In genomic region chr9:87899800-87900199, GRCm38 (mm10) we compare ENCODE assay signal across 20 mouse cellular contexts.
A peak's percentile ranks its signal among the peaks of the same experiment; 100 is the strongest.
DNase-seq lines count a peak whose midpoint lies in the region; ATAC-seq and TF ChIP-seq lines count a peak whose summit lies in the region.
"Had no signal": no experiment of that assay in that cellular context is flagged by ENCODE, and none has a peak within 500 bp of the region (broad histone marks: within the 10 kb centered on the region; RNA-seq: fewer than 3 reads in every experiment).

No protein-coding gene starts in this region.

- peak; percentile 71; the same call in 1 of the 2 replicates for ATAC-seq in limb, embryonic 13.5 days (ENCODE audit: low FRiP score, low read depth)
- peak; percentile 56; the same call in 1 of the 2 replicates for ATAC-seq in limb, embryonic 14.5 days (ENCODE audit: low FRiP score, low read depth)
- ATAC-seq in midbrain, embryonic 11.5 days (ENCODE audit: low FRiP score): no peak
- ATAC-seq: activated CD4-positive, CD25-positive, alpha-beta regulatory T cell, adult 4 months; CD4-positive, CD25-positive, alpha-beta regulatory T cell, adult 4 months; Patski had no signal

- no peak overlapping the region for H3K27ac ChIP-seq in limb, embryonic 13.5 days
- no peak overlapping the region for H3K27ac ChIP-seq in limb, embryonic 10.5 days
- no peak overlapping the region for H3K27ac ChIP-seq in limb, embryonic 14.5 days (replicated peaks; ENCODE audit: low read depth, low read length)
- no peak overlapping the region for H3K27ac ChIP-seq in midbrain, embryonic 11.5 days (ENCODE audit: low read depth, low read length)

- H3K27me3 ChIP-seq in limb, embryonic 13.5 days: no peaks in the 10 kb centered on the region
- no peaks in the 10 kb centered on the region for H3K27me3 ChIP-seq in limb, embryonic 10.5 days (ENCODE audit: low read depth, poor library complexity, severe bottlenecking)
- H3K27me3 ChIP-seq in limb, embryonic 14.5 days (ENCODE audit: control insufficient read depth, insufficient read depth, low read length): no peaks in the 10 kb centered on the region
- no peaks in the 10 kb centered on the region for H3K27me3 ChIP-seq in midbrain, embryonic 11.5 days (ENCODE audit: control insufficient read depth, insufficient read depth, low read length)
- H3K27me3 ChIP-seq: CH12.LX, Patski had no signal

- intact Hi-C loops in heart, postnatal 25 days (cut with DNase I): no loop called here

- DNase-seq in heart, adult 11 months: peak; percentile 73
- DNase-seq in heart, postnatal 25 days (ENCODE audit: low spot score): no peak
- no peak for DNase-seq in limb, embryonic 10.5 days (ENCODE audit: low spot score)
- DNase-seq in limb, embryonic 14.5 days (ENCODE audit: low spot score): no peak
- no peak for DNase-seq in midbrain, embryonic 11.5 days (ENCODE audit: low spot score, missing footprints)
- DNase-seq: adrenal gland, adult 2 months; adrenal gland, adult 8-10 months; adrenal gland, postnatal 14 days; adrenal gland, postnatal 25 days; adrenal gland, postnatal 36 days; B cell, adult 2 months; cerebellum, adult 11 months; cerebellum, adult 11-12 months; cerebellum, adult 18-20 months had no signal

- WGBS in limb, embryonic 13.5 days: 49% methylated on average over 7 of the region's 7 CpGs
- 89% methylated on average over 7 of the region's 7 CpGs for WGBS in limb, embryonic 10.5 days
- 40% methylated on average over 7 of the region's 7 CpGs for WGBS in limb, embryonic 14.5 days
- 74% methylated on average over 7 of the region's 7 CpGs for WGBS in midbrain, embryonic 11.5 days

- no peak overlapping the region for H3K9ac ChIP-seq in limb, embryonic 13.5 days
- H3K9ac ChIP-seq in limb, embryonic 14.5 days (ENCODE audit: low read depth, low read length, severe bottlenecking): no peak overlapping the region
- H3K9ac ChIP-seq in midbrain, embryonic 11.5 days (ENCODE audit: low read length): no peak overlapping the region

- no peak overlapping the region for H3K4me3 ChIP-seq in limb, embryonic 13.5 days
- H3K4me3 ChIP-seq in limb, embryonic 10.5 days: no peak overlapping the region
- no peak overlapping the region for H3K4me3 ChIP-seq in limb, embryonic 14.5 days (replicated peaks; ENCODE audit: low read length)
- no peak overlapping the region for H3K4me3 ChIP-seq in midbrain, embryonic 11.5 days (ENCODE audit: low read depth, low read length)

- peaks cover 34% of the 10 kb centered on the region for H3K4me1 ChIP-seq in limb, embryonic 13.5 days
- H3K4me1 ChIP-seq in limb, embryonic 10.5 days: peaks cover 27% of the 10 kb centered on the region
- peaks cover 19% of the 10 kb centered on the region for H3K4me1 ChIP-seq in limb, embryonic 14.5 days (ENCODE audit: control insufficient read depth, insufficient read depth, low read length)
- H3K4me1 ChIP-seq in midbrain, embryonic 11.5 days (ENCODE audit: control insufficient read depth, insufficient read depth, low read length): no peaks in the 10 kb centered on the region

- H3K4me2 ChIP-seq in limb, embryonic 13.5 days (replicated peaks): no peak overlapping the region
- no peak overlapping the region for H3K4me2 ChIP-seq in limb, embryonic 14.5 days (replicated peaks; ENCODE audit: low read depth, low read length, severe bottlenecking)
- H3K4me2 ChIP-seq in midbrain, embryonic 11.5 days: no peak overlapping the region

- TF ChIP-seq POLR2A in limb, embryonic 14.5 days (IDR thresholded peaks at IDR 0.05; ENCODE audit: borderline replicate concordance, extremely low read depth, insufficient read depth, insufficient read length): no peak

- no peaks in the 10 kb centered on the region for H3K9me3 ChIP-seq in limb, embryonic 13.5 days
- H3K9me3 ChIP-seq in limb, embryonic 10.5 days (replicated peaks): no peaks in the 10 kb centered on the region
- no peaks in the 10 kb centered on the region for H3K9me3 ChIP-seq in limb, embryonic 14.5 days (ENCODE audit: control insufficient read depth, low read length)
- no peaks in the 10 kb centered on the region for H3K9me3 ChIP-seq in midbrain, embryonic 11.5 days (ENCODE audit: control insufficient read depth, low read length)

- no peaks in the 10 kb centered on the region for H3K36me3 ChIP-seq in limb, embryonic 13.5 days
- H3K36me3 ChIP-seq in limb, embryonic 10.5 days: no peaks in the 10 kb centered on the region
- H3K36me3 ChIP-seq in limb, embryonic 14.5 days (ENCODE audit: control insufficient read depth, insufficient read depth, low read length): no peaks in the 10 kb centered on the region
- H3K36me3 ChIP-seq in midbrain, embryonic 11.5 days (ENCODE audit: control insufficient read depth, insufficient read depth, low read length): no peaks in the 10 kb centered on the region
- H3K36me3 ChIP-seq: G1E had no signal
